Mouse (Mus musculus) heart, embryonic 14.5 days (tissue): ENCODE results near the gene Eri3. TPM values are rescaled to one million over a fixed set of nuclear protein-coding genes. Genes with fewer than 3 reads are reported as not detected.
A peak's percentile ranks its signal among the peaks of the same experiment; 100 is the strongest.

Experiments
- ATAC-seq: fragments of 200-750 bp; cut with Nextera tagmentation; 2 replicates; pipeline ENCODE4 v1.8.0; 2017; ENCODE audit warnings: low read depth, moderate TSS enrichment; ENCODE audit not compliant: insufficient number of reproducible peaks, insufficient read depth, low FRiP score
- H3K27ac ChIP-seq, 2 experiments: fragments of 200-500 bp in 1 of 2; fragments of 300-500 bp in 1 of 2; sonication (generic) in 1 of 2; replicated peaks in 1 of 2; 2 replicates each; pipeline ENCODE4 v1.5.1; 2012 to 2014; ENCODE audit warnings: low read depth in 2 of 2, low read length in 2 of 2, control low read depth in 1 of 2, mild to moderate bottlenecking in 1 of 2, mixed read lengths in 1 of 2; ENCODE audit not compliant: control insufficient read depth in 1 of 2, insufficient read depth in 1 of 2
- H3K27me3 ChIP-seq: fragments of 300-500 bp; sonication (generic); 2 replicates; pipeline ENCODE4 v1.6.1; 2014; ENCODE audit warnings: mild to moderate bottlenecking, low read length, control low read depth; ENCODE audit not compliant: control insufficient read depth, insufficient read depth
- H3K36me3 ChIP-seq: fragments of 300-500 bp; sonication (generic); 2 replicates; pipeline ENCODE4 v1.6.1; 2014; ENCODE audit warnings: mild to moderate bottlenecking, control low read depth, low read length, mixed read lengths; ENCODE audit not compliant: control insufficient read depth, insufficient read depth
- H3K4me1 ChIP-seq, 2 experiments: fragments of 200-500 bp in 1 of 2; fragments of 300-500 bp in 1 of 2; sonication (generic) in 1 of 2; 2 replicates each; pipeline ENCODE4 v1.6.1; 2012 to 2014; ENCODE audit warnings: low read length in 2 of 2, control low read depth in 1 of 2, mixed read lengths in 1 of 2; ENCODE audit not compliant: control insufficient read depth in 2 of 2, insufficient read depth in 2 of 2
- H3K4me2 ChIP-seq: fragments of 300-500 bp; sonication (generic); 2 replicates; pipeline ENCODE4 v1.6.1; 2014; ENCODE audit warnings: mild to moderate bottlenecking, low read length
- H3K4me3 ChIP-seq, 2 experiments: fragments of 200-500 bp in 1 of 2; fragments of 300-500 bp in 1 of 2; sonication (generic) in 1 of 2; 2 replicates each; pipeline ENCODE4 v1.5.1; 2012 to 2014; ENCODE audit warnings: low read length in 2 of 2, mild to moderate bottlenecking in 2 of 2, control low read depth in 1 of 2, low read depth in 1 of 2, moderate library complexity in 1 of 2; ENCODE audit not compliant: control insufficient read depth in 1 of 2, insufficient read depth in 1 of 2
- H3K9ac ChIP-seq: fragments of 300-500 bp; sonication (generic); 2 replicates; pipeline ENCODE4 v1.6.1; 2014; ENCODE audit warnings: mild to moderate bottlenecking, low read length
- H3K9me3 ChIP-seq: fragments of 300-500 bp; sonication (generic); 2 replicates; pipeline ENCODE4 v1.6.1; 2016; ENCODE audit warnings: low read length, control low read depth; ENCODE audit not compliant: control insufficient read depth
- WGBS: fragments of 180-500 bp; shearing (Covaris S2); extraction: QIAGEN DNeasy Blood & Tissue Kit; methylation state at CpG from one replicate; pipeline ENCODE4 v1.1.7; 2014; 5-methylcytosine and 5-hydroxymethylcytosine counted together
- polyA plus RNA-seq: library from polyadenylated mRNA; unstranded; fragments of >200 nt; fragmentation: Nextera tagmentation; extraction: Ambion mirVana; gene quantifications from 2 replicates; pipeline ENCODE4 v1.2.1, GENCODE M21; 2014

Gene Eri3
- polyA plus RNA-seq = 128 and 130 TPM in 2 replicates

GRCm38 (mm10) chr4:117550140-117550851 lies at the start of gene Eri3:
Gene Eri3 (plus strand): TSS chr4:117550365.
- H3K27me3 ChIP-seq = no peaks in the 10 kb centered on the region
- H3K27ac ChIP-seq = peak within 1 kb of the TSS; percentile 3 to 75; a peak in 3 of 4 replicates
- H3K4me3 ChIP-seq = peak within 1 kb of the TSS; percentile 63 to 88
- under 1% methylated on average over 53 of the region's 53 CpGs for WGBS
- H3K9me3 ChIP-seq = no peaks in the 10 kb centered on the region
- peak within 1 kb of the TSS; percentile 86 for H3K9ac ChIP-seq
- peaks cover 8 to 11% of the 10 kb centered on the region in 2 experiments for H3K4me1 ChIP-seq
- peak within 1 kb of the TSS; percentile 88 for H3K4me2 ChIP-seq
- 0 out of 2 replicates have a peak, but pooled peaks cover 3% of the 10 kb centered on the region for H3K36me3 ChIP-seq
- peak; percentile 99 for ATAC-seq

- Histone ChIP-seq H3K4me3 (no peak overlapping the region), H3K27me3 (no peaks in the 10 kb centered on the region), H3K4me2 (no peak overlapping the region), H3K36me3 (no peaks in the 10 kb centered on the region), H3K9me3 (no peaks in the 10 kb centered on the region), H3K9ac (no peak overlapping the region), H3K4me1 (no peaks in the 10 kb centered on the region), H3K27ac (no peak overlapping the region)
- ATAC-seq = no peak
- 81% methylated on average over 4 of the region's 4 CpGs for WGBS
Measured at GRCm38 (mm10) chr4:117518246-117518645, 31.9 kb upstream of the Eri3 start.

GRCm38 (mm10) chr4:117521350-117521749 lies 28.8 kb upstream of the Eri3 start:
- no peak overlapping the region for H3K27ac ChIP-seq
- ATAC-seq = no peak
- 60% methylated on average over 2 of the region's 2 CpGs for WGBS

GRCm38 (mm10) chr4:117525990-117526389 lies 24.2 kb upstream of the Eri3 start:
- WGBS = 80% methylated on average over 5 of the region's 5 CpGs
- Histone ChIP-seq H3K27ac (no peak overlapping the region), H3K9me3 (no peaks in the 10 kb centered on the region), H3K27me3 (no peaks in the 10 kb centered on the region), H3K36me3 (no peaks in the 10 kb centered on the region), H3K4me2 (no peak overlapping the region), H3K4me1 (no peaks in the 10 kb centered on the region), H3K9ac (no peak overlapping the region), H3K4me3 (no peak overlapping the region)
- ATAC-seq = no peak

More at GRCm38 (mm10) chr4:117521350-117521749, 28.8 kb upstream of the Eri3 start:
- Histone ChIP-seq H3K4me3 (no peak overlapping the region), H3K4me1 (no peaks in the 10 kb centered on the region), H3K27me3 (no peaks in the 10 kb centered on the region), H3K9me3 (no peaks in the 10 kb centered on the region), H3K36me3 (no peaks in the 10 kb centered on the region), H3K9ac (no peak overlapping the region), H3K4me2 (no peak overlapping the region)

GRCm38 (mm10) chr4:117527116-117527899 lies 22.9 kb upstream of the Eri3 start:
- no peak for ATAC-seq
- Histone ChIP-seq H3K4me2 (no peak overlapping the region), H3K36me3 (no peaks in the 10 kb centered on the region), H3K27ac (no peak overlapping the region), H3K9ac (no peak overlapping the region), H3K4me1 (no peaks in the 10 kb centered on the region), H3K4me3 (no peak overlapping the region), H3K27me3 (no peaks in the 10 kb centered on the region), H3K9me3 (no peaks in the 10 kb centered on the region)
- 65% methylated on average over 9 of the region's 9 CpGs for WGBS

GRCm38 (mm10) chr4:117527952-117528351 lies 22.2 kb upstream of the Eri3 start:
- Histone ChIP-seq H3K4me2 (no peak overlapping the region), H3K27me3 (no peaks in the 10 kb centered on the region), H3K4me1 (no peaks in the 10 kb centered on the region), H3K27ac (no peak overlapping the region), H3K36me3 (no peaks in the 10 kb centered on the region), H3K9ac (no peak overlapping the region), H3K9me3 (no peaks in the 10 kb centered on the region), H3K4me3 (no peak overlapping the region)
- WGBS = 8% methylated on average over 1 of the region's 1 CpGs
- no peak; the same call in 1 of the 2 replicates for ATAC-seq

GRCm38 (mm10) chr4:117529843-117530242 lies 20.3 kb upstream of the Eri3 start:
- no peak overlapping the region for H3K4me2 ChIP-seq
- H3K27ac ChIP-seq = no peak overlapping the region
- H3K4me1 ChIP-seq = no peaks in the 10 kb centered on the region
- no peaks in the 10 kb centered on the region for H3K27me3 ChIP-seq
- H3K9me3 ChIP-seq = no peaks in the 10 kb centered on the region
- 70% methylated on average over 4 of the region's 4 CpGs for WGBS
- no peak overlapping the region for H3K4me3 ChIP-seq
- no peak overlapping the region for H3K9ac ChIP-seq
- no peak for ATAC-seq
- no peaks in the 10 kb centered on the region for H3K36me3 ChIP-seq
